Mouse (Mus musculus) left cerebral cortex, postnatal 4 days (tissue): ENCODE data around the gene Ncoa7. TPM values are rescaled to one million over a fixed set of nuclear protein-coding genes. Genes with fewer than 3 reads are reported as not detected.
A peak's percentile ranks its signal among the peaks of the same experiment; 100 is the strongest.

Experiments used
- DNase-seq: peaks from one replicate; pipeline ENCODE4 v3.0.0-alpha.2; 2022
- intact Hi-C: fragments of 180-260 bp; cut with DNase I; formaldehyde crosslinking; loops from one replicate; pipeline ENCODE4 v1.15.1; 2025
- total RNA-seq, 2 experiments: library from RNA; stranded (reverse); gene quantifications; 2 replicates each; pipeline ENCODE4 v1.2.3; 2021

Ncoa7 gene
- total RNA-seq, result 10 to 100 TPM; 63.6 to 66.2 TPM

DNA sequence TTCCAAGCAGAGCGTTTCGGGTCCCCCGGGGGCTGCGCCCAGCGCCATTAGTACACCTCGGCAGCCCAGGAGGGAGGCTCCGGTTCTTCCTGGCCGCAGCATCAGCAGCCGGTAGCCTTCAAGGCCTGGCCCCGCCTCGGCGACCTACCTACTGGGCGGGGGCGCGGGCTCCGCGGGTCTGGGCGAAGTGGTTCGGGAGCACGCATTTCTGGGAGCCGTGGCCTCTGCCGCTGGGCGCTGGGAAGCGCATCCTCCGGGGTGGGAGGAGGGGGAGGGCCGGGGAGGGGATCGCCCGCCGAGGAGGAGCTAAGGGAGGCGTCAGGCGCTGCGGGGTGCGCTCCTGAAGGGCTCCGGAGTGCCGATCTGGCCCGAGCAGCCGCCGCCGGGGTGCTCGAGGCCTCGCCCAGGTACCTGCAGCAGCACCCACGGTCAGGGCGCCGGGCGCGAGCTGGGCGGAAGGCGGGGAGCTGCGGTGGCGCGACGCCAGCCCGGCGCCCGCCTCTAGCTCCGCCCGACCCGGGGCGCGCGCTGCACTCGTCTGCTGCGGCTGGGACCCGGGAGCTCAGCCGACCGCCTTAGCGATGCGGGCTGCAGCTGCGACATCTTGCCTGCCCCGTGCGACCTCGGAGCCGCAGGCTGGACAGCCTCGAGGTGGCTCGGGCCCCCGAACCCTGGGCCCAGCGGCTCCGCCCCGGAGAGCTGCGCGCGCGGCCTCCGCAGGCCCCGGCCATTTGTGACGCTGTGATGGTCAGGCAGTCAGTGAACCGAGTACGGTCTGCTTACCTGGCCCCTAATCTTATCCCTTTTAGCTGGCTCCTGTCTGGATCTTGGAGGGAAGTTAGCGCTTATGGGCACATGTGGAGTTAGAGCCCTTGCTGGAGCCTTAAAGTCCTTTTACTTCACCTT is at the start of gene Ncoa7:
Gene Ncoa7, minus strand, starts transcription at position 646 of the 906 bp plus-strand sequence.
- intact Hi-C loops, result loop anchor here (10.0 kb wide), 1 partner anchor 178 kb away; the partner anchor contains the start of gene Hint3
- peak; percentile 84 for DNase-seq

DNA sequence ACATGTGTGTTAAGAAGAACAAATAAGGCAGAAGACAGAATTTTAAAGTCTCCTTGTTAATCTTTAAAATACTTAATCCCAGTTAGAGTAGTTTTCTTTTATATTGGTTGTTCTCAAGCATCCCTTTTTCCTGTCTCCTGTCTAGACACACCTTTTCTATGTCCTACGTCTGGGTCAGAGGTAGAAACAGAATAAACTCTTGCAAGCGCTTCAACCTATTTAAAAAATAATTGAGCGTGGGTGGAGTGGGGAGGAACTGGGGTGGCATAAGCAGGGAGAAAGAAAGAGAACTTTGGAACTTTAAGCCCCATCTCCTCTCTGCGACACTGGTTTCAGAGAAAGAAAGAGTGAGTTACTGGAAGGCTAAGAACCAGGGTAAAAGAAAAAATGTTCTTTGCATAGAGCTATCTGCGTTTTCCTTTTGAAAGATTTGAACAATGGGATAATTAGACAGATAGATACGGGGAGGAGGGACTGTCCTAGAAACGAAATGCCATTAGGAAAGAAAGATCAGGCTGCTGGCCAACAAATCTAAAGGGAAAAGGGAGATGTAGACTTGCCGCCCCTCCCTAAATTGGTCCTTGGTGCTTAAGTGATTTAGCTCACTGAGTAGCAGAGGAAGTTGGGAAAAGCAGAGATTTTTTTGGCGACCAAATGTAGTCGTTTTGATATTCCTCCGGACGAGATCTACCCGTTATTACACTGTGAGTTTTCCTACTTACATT is 42.1 kb upstream of the Ncoa7 start:
- intact Hi-C loops, result no loop called here
- DNase-seq, result no peak

DNA sequence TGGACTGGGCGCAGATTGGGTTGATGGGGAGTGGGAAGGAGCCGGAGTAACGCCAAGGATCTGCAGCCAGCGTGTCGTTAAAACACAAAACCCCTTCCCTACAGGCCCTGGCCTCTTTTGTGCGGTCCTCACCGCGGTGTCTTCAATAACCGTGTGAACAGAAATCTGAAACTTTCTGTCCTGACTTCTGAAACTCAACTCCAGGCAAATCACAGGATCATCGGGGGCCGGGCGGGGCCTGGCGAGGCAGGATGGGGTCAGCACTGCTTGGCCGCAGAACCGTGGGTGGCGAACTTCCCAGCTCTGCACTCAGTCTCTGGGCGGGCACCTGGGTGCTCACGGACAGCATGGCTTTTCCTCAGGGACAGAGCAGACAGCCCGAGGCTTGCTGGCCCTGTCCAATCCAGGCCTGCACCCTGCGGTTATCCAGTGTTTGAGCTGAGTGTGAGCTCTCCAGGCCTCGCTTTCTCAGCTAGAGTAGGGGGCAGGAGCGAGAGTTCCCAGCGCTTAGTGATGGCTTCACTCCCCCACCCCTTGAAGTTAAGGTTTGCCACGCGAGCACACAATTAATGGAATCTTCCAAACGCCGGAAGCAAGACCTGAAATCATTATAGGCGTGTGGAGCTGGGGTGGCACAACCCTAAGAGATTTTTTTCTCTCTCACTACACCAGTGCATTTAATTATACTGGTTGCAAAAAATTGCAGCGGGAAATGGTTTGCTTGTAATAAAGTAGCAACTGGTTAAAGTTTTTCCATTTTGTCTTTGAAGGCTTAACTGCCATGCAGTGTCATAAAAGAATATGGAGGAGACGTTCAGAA is 41.3 kb upstream of the Ncoa7 start:
- intact Hi-C loops, result no loop called here
- DNase-seq, result peak; percentile 31

- DNase-seq, result peak; percentile 49
- intact Hi-C loops, result no loop called here
Observed at GRCm38 (mm10) chr10:30843438-30844190, 40.5 kb upstream of the Ncoa7 start.

GRCm38 (mm10) chr10:30842643-30843437 is 39.7 kb upstream of the Ncoa7 start, which contains the start of gene Hey2:
Gene Hey2, minus strand, starts transcription at chr10:30842801.
- intact Hi-C loops, result no loop called here
- DNase-seq, result peak; percentile 99

DNA sequence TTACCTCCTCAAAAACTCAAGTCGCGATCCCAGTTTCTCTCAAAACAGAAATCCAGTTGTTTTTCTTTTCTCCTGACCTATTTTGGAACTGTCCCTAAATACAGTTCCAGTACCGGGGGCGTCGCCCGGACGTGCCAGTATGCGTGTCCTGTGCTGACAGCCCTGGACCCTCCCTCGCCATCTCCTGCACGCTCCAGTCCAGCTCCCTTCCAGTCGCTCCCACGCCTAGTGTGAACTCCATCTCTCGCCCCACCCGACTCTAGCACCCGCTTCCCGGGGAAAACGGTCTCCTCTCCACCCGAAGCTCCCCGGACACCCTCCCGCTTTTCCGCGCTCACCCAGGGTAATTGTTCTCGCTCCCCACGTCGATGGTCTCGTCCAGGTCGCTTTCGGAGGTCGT is 39.1 kb upstream of the Ncoa7 start:
- intact Hi-C loops, result no loop called here
- no peak for DNase-seq

DNA sequence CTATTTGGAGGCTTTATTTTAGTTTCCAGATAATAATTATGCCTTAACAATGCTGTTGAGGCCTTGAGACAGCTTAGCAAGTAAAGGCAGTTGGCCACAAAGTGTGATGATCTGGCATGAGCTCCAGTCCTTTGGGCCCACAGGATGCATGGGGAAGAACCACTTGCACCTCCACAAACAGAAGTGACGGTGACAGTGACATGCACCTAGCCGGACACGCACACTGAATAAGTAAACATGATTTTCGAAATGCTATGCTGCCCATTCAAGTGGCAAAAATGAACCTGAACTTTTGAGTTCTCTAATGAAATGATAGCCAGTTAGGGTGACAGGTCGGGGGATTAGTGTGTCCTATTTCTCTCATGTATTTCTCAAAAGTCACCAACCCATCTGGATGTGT is 37.7 kb upstream of the Ncoa7 start:
- DNase-seq, result no peak
- intact Hi-C loops, result no loop called here

GRCm38 (mm10) chr10:30838188-30838587 is 35.1 kb upstream of the Ncoa7 start:
- intact Hi-C loops, result no loop called here
- no peak for DNase-seq

GRCm38 (mm10) chr10:30825049-30825448 is 21.9 kb upstream of the Ncoa7 start:
- intact Hi-C loops, result loop anchor here (10.0 kb wide), 2 partner anchors 470 to 620 kb away; partner anchors contain the start of gene Tpd52l1
- no peak for DNase-seq

- intact Hi-C loops, result no loop called here
- peak; percentile 51 for DNase-seq
Observed at GRCm38 (mm10) chr10:30810967-30811293, 7.8 kb upstream of the Ncoa7 start.

GRCm38 (mm10) chr10:30810247-30810966 is 7.3 kb upstream of the Ncoa7 start:
- DNase-seq, result no peak

DNA sequence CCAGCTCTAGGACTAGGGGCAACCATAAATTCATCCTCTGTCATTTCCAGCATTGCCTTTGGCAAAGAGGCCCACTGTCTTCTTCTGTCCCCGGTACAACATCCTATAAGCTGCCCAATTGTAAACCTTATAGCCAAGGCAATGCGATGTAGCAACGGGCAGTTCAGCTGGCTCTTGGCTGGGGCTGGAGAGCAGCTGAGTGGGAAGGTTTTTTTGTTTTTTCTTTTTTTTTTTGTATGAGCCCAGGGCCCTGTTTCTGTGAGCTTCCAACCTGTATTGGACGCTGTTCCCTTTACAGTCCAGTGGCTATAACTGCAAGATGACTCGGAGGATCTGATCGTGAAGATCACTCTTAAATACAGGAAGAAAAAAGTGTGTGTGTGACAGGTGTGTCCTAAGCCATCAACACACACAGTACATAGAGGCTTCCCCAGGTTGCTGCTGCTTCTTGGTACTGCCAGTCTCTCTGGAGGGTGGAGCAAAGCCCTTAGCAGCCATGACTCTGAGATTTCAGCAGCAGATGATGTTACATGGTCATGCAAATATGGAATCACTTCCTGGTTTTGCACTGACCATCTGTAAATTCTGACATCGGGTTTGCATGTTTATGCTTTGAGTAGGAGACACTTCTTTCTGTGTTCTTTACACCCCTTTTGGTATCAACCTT is 594 bp upstream of the Ncoa7 start:
- peak; percentile 14 for DNase-seq
- intact Hi-C loops, result loop anchor here (10.0 kb wide), 1 partner anchor 179 kb away; the partner anchor contains the start of gene Hint3

More at GRCm38 (mm10) chr10:30810247-30810966, 7.3 kb upstream of the Ncoa7 start:
- intact Hi-C loops, result no loop called here

- intact Hi-C loops, result loop anchor here (10.0 kb wide), 1 partner anchor 177 kb away; the partner anchor contains the start of gene Hint3
- DNase-seq, result peak; percentile 20
Observed at GRCm38 (mm10) chr10:30802033-30802432, 1.1 kb downstream of the Ncoa7 start.

DNA sequence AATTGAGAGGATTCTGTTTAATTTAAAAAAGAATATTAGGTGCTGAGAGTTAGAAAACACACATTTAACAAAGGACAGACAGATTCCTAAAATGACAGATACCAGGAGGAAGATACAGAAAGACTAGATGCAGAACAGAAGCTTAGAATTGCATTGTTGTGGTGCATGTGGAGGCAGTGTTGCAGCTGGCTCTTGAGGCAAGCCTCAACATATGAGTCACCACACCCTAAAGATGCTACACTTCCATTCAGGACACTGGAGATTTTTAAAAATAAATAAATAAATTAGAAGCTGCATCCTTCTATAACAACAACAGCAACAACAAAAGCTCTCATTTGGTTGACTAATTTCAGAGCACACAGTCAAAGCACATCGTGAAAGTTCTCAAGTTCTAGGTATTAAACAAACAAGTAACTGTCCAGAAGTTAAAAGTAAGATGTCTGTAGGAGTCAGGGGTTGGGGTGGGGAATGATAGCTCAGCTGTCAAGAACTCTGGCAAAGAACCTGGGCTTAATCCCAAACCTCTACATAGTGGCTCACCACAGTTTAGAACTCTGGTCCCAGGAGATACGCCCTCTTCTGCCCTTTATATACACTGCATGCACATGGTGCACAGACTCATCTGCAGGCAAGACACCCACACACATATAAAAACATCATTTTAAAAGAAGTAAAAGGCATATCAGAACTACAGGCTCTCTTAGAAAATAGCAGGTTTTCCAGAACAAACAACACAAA is 3.2 kb downstream of the Ncoa7 start:
- DNase-seq, result no peak
- intact Hi-C loops, result loop anchor here (10.0 kb wide), 1 partner anchor 175 kb away; the partner anchor contains the start of gene Hint3

DNA sequence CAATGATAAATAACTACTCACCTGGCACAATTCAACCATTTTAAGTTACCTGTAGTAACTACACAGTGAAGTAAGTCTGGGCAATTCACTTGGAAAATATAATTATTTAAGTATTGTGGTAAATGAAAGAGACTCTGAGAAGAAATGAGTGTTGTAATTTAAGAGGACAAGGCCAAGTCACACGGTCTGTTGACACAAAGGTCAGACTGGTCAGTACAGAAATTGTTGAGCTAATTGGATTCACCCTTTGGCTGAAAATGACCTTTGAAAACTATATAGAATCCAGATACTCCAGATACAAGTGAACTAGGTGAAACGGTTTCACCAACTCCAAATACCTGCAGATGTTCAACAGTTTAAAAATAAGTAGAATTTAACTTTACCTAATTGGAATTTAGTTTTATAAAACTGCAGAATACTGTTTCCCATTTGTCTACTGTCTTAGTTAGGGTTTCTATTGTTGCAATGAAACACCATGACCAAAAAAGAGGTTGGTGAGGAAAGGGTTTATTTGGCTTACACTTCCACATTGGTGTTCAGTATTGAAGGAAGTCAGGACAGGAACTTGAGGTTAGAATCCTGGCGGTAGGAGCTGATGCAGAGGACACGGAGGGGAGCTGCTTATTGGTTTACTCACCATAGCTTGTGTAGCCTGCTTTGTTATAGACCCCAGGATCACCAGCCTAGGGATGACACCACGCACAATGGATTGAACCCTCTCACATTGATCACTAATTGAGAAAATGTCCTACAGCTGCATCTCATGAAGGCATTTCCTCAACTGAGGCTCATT is 6.5 kb downstream of the Ncoa7 start:
- intact Hi-C loops, result no loop called here
- no peak for DNase-seq

DNA sequence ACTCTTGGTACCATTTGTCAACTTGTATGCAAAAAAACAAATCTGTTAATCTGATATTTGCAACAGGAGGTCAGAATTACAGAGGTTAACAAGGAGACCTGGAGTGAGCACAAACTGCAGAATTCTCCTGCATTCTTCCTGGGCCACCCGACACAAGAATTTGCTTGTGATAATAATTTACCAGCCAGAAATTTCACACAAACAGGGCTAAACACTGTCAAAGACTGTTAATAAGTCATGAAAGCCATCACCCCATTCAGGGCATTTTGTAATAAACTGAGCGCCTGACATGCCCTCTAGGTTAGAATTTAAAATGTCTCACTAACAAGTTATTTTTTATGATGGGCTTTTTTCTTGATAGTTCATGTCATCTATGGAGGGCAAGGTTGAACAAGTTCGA is 12.1 kb downstream of the Ncoa7 start:
- intact Hi-C loops, result no loop called here
- DNase-seq, result no peak
